Mouse (Mus musculus) cortical plate, adult 2 months (tissue): ENCODE data around the gene 1600014C10Rik. TPM values are rescaled to one million over a fixed set of nuclear protein-coding genes. Genes with fewer than 3 reads are reported as not detected.

Experiments used
- H3K27ac ChIP-seq: fragments of 200-500 bp; 2 replicates; pipeline ENCODE4 v1.5.1; 2012; ENCODE audit warnings: low read length, control low read depth, inconsistent platforms; ENCODE audit not compliant: insufficient read depth
- H3K4me1 ChIP-seq: fragments of 200-500 bp; 2 replicates; pipeline ENCODE4 v1.6.1; 2011; ENCODE audit warnings: low read length; ENCODE audit not compliant: control insufficient read depth, insufficient read depth
- H3K4me3 ChIP-seq: fragments of 200-500 bp; 2 replicates; pipeline ENCODE4 v1.5.1; 2011; ENCODE audit warnings: mild to moderate bottlenecking, low read length, control low read depth; ENCODE audit not compliant: insufficient read depth
- CTCF ChIP-seq: fragments of 200-500 bp; IDR thresholded peaks from 2 replicates; pipeline ENCODE4 v1.5.1; 2011; ENCODE audit warnings: mild to moderate bottlenecking, control low read depth, low read length; ENCODE audit not compliant: insufficient read depth; ENCODE audit errors: extremely low read depth
- POLR2A ChIP-seq: fragments of 200-500 bp; IDR thresholded peaks from 2 replicates; pipeline ENCODE4 v1.6.1; 2011; ENCODE audit warnings: mild to moderate bottlenecking, low read length, control low read depth; ENCODE audit not compliant: insufficient read depth; ENCODE audit errors: extremely low read depth
- polyA plus RNA-seq: library from polyadenylated mRNA; depleted of rRNA; stranded (reverse); fragments of >200 nt; gene quantifications from 2 replicates; pipeline ENCODE4 v1.2.3, GENCODE M21; 2012

The 1600014C10Rik gene
- polyA plus RNA-seq, 1 experiment = 24.8 TPM

DNA sequence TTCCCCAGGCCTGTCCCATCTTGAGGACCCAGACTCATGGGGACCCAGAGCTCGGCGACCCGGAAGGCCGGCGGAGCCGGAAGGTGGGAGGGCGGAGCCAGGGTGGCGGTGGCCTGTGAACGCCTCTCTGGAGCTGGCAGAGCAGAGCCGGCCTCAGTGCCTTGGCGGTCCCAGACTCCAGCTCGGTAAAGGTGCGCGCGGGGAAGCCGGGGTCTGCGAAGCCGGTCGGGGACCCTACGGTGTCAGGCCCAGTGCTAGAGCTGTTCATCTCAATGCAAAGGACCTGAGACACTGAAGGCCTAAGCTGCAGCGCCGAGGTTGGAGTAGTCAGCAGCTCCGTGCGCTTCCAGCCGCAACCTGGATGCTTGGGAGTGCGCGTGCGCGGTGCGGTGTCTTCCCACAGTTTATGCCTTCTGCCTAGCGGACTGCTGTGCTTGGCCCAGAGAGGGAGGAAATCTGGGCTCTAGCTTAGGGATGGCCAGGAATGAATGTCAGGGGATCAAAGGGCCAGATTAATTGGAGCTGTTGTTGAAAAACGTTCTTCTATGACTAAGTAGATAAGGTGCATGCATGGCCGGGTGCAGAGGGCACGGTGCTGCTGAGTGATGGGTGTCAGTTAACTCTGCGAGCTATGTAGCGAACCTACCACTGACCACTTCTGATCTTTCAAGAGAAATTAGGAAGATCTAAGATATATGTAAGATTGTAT lies 846 bp downstream of the 1600014C10Rik start:
- TF ChIP-seq POLR2A = peak; percentile 81
- TF ChIP-seq CTCF = no peak
- Histone ChIP-seq H3K4me1 (0 out of 2 replicates have a peak, but pooled peaks cover 2% of the 10 kb centered on the region), H3K4me3 (peak overlapping the region; percentile 55), H3K27ac (peak overlapping the region; percentile 66)

GRCm38 (mm10) chr7:38184418-38184745 lies 1.4 kb downstream of the 1600014C10Rik start:
- no peak for TF ChIP-seq POLR2A
- TF ChIP-seq CTCF = no peak
- H3K4me1 ChIP-seq = peaks cover 2% of the 10 kb centered on the region; the same call in 1 of the 2 replicates
- H3K27ac ChIP-seq = no peak overlapping the region
- peak overlapping the region; percentile 55 for H3K4me3 ChIP-seq

GRCm38 (mm10) chr7:38184786-38185185 lies 1.8 kb downstream of the 1600014C10Rik start:
- H3K4me3 ChIP-seq = no peak overlapping the region
- H3K4me1 ChIP-seq = peaks cover 2% of the 10 kb centered on the region; the same call in 1 of the 2 replicates

GRCm38 (mm10) chr7:38186861-38187260 lies 3.8 kb downstream of the 1600014C10Rik start:
- no peak overlapping the region for H3K27ac ChIP-seq
- peaks cover 2% of the 10 kb centered on the region; the same call in 1 of the 2 replicates for H3K4me1 ChIP-seq
- TF ChIP-seq CTCF (no peak), POLR2A (no peak)
- no peak overlapping the region for H3K4me3 ChIP-seq

More at GRCm38 (mm10) chr7:38184786-38185185, 1.8 kb downstream of the 1600014C10Rik start:
- TF ChIP-seq CTCF (no peak), POLR2A (no peak)
- no peak overlapping the region for H3K27ac ChIP-seq

DNA sequence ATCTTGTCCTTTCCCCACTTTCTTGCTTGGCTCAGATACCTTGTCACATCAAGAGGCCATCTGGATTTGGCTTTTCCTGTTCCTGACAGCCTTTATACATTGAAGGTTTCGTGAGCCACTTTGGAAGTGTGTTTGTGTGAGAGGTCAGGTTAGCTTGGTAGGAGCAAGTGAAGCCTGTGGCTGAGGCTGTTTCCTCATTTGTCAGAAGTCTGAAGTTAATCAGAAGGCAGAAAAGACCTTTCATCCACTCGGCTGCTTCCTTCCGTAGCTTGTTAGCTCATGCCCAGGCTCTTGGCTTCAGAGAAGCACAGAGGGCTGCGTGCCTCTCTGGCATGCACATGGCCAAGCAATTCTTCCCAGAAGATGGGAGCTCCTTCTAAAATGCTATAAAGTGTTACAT lies 4.8 kb downstream of the 1600014C10Rik start:
- Histone ChIP-seq H3K4me1 (peaks cover 2% of the 10 kb centered on the region; the same call in 1 of the 2 replicates), H3K27ac (no peak overlapping the region), H3K4me3 (no peak overlapping the region)
- no peak for TF ChIP-seq CTCF
- no peak for TF ChIP-seq POLR2A

- Histone ChIP-seq H3K4me1 (peaks cover 2% of the 10 kb centered on the region; the same call in 1 of the 2 replicates), H3K4me3 (no peak overlapping the region), H3K27ac (no peak overlapping the region)
- no peak for TF ChIP-seq CTCF
- no peak for TF ChIP-seq POLR2A
These were observed 5.5 kb downstream of the 1600014C10Rik start for GRCm38 (mm10) chr7:38188281-38189075.

DNA sequence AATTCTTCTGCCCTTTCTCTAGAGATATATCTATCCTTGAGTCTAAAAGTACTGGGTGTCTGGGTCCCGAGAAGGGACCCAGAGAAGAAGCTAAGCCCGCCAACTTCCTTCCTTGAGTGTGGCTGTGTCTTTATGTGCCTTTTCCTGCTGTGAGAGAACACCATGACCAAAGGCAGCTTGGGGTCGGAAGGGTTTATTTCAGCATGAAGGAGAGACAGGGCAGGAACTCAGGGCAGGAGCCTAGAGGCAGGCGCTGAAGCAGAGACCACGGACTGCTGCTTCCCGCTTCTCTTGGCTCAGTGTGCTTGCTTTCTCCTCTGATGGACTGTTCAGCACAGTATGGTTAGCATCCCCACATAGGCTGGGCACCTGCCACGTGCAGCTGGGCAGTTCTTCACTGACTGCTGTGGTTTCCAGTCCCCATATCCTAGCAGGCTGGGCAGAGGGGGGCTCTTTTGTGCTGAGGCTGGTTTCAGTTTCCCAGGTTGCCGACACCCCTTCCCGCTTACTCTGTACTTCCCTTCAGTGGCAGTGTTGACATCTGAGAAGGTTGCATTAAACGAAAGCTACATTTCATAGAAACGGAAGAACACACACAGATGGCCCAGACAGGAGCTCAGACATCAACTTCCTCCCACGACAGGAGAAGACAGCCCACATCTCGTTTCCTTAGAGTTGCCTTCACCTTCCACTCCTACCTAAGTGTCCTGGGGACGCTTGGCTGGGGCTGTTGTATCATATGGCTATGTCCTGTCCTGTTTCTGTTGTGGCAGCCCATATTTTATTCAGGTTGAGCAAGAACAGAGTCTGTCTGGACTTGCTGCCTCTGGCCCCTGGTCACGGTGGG lies 6.3 kb downstream of the 1600014C10Rik start:
- H3K4me1 ChIP-seq = peaks cover under 1% of the 10 kb centered on the region; the same call in 1 of the 2 replicates
- no peak overlapping the region for H3K27ac ChIP-seq
- no peak for TF ChIP-seq POLR2A
- no peak for TF ChIP-seq CTCF
- H3K4me3 ChIP-seq = no peak overlapping the region

DNA sequence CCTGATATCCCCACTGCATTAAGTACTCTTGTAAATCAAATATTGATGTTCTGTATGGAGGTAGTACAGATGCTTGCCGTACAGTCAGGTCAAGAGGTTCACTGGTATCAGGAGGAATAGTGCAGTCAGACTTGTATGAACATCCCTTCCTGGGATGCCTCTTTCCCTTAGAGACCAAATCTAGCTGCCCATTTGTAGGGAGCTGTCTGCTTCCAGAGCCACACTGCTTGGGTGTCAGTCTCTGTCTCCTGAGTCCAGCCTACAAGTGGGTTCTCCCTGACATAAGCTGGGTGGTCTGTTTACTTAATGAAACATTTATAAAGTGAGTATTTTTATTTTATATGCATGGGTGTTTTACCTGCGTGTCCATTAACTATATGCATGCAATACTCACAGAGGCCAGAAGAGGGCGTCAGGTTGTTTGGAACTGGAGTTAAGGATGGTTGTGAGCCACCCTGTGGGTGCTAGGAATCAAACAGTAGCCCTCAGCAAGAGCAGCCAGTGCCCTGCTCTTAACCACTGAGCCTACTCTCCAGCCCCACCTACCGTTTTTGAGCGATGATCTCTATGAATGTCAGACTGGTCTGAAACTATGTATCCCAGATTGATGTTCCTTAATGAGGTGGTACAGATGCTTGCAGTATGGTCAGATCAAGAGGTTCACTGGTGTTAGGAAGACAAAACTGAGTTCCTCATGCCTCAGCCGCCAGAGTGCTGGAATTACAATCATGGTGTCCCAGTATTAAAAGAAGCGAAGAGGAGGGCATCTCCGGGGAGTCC lies 7.2 kb downstream of the 1600014C10Rik start:
- no peak overlapping the region for H3K4me3 ChIP-seq
- H3K27ac ChIP-seq = no peak overlapping the region
- no peaks in the 10 kb centered on the region; the same call in 1 of the 2 replicates for H3K4me1 ChIP-seq
- TF ChIP-seq CTCF (no peak), POLR2A (no peak)
